Mouse (Mus musculus) thymus, adult 2 months (tissue): Measurements from ENCODE around the gene Pygm. TPM values are rescaled to one million over a fixed set of nuclear protein-coding genes. Genes with fewer than 3 reads are reported as not detected.

Source experiments
- DNase-seq: peaks from one replicate; pipeline ENCODE4 v3.0.0; 2021
- H3K27ac ChIP-seq: fragments of 200-500 bp; 2 replicates; pipeline ENCODE4 v1.5.1; 2012; ENCODE audit warnings: low read length, control low read depth; ENCODE audit not compliant: control insufficient read depth, insufficient read depth
- H3K27me3 ChIP-seq: fragments of 200-500 bp; 2 replicates; pipeline ENCODE4 v1.6.1; 2012; ENCODE audit warnings: mild to moderate bottlenecking, low read length, moderate library complexity, mixed read lengths; ENCODE audit not compliant: control insufficient read depth, insufficient read depth
- H3K36me3 ChIP-seq: fragments of 200-500 bp; 2 replicates; pipeline ENCODE4 v1.6.1; 2012; ENCODE audit warnings: mild to moderate bottlenecking, low read length, moderate library complexity; ENCODE audit not compliant: control insufficient read depth, insufficient read depth
- H3K4me1 ChIP-seq: fragments of 200-500 bp; replicated peaks from 2 replicates; pipeline ENCODE4 v1.6.1; 2012; ENCODE audit warnings: low read length; ENCODE audit not compliant: control insufficient read depth, insufficient read depth
- H3K4me3 ChIP-seq: fragments of 200-500 bp; 2 replicates; pipeline ENCODE4 v1.5.1; 2012; ENCODE audit warnings: mild to moderate bottlenecking, low read length, control low read depth, moderate library complexity; ENCODE audit not compliant: control insufficient read depth, insufficient read depth
- CTCF ChIP-seq: fragments of 200-500 bp; IDR thresholded peaks from 2 replicates; pipeline ENCODE4 v1.5.1; 2012; ENCODE audit warnings: mild to moderate bottlenecking, control low read depth, low read length, moderate library complexity, borderline replicate concordance; ENCODE audit not compliant: control insufficient read depth, poor library complexity, insufficient read depth; ENCODE audit errors: extremely low read depth
- POLR2A ChIP-seq: fragments of 200-500 bp; IDR thresholded peaks from 2 replicates; pipeline ENCODE4 v1.6.1; 2012; ENCODE audit warnings: mild to moderate bottlenecking, low read length, control low read depth, moderate library complexity; ENCODE audit not compliant: control insufficient read depth, poor library complexity, insufficient read depth; ENCODE audit errors: extremely low read depth
- WGBS: fragments of 180-500 bp; shearing (Covaris S2); methylation state at CpG from one replicate; pipeline ENCODE4 v1.1.7; 2018; 5-methylcytosine and 5-hydroxymethylcytosine counted together
- polyA plus RNA-seq: library from polyadenylated mRNA; depleted of rRNA; stranded (reverse); fragments of >200 nt; gene quantifications from 2 replicates; pipeline ENCODE4 v1.2.3, GENCODE M21; 2012

Gene Pygm
- polyA plus RNA-seq, 1 experiment = 41.6 TPM

DNA sequence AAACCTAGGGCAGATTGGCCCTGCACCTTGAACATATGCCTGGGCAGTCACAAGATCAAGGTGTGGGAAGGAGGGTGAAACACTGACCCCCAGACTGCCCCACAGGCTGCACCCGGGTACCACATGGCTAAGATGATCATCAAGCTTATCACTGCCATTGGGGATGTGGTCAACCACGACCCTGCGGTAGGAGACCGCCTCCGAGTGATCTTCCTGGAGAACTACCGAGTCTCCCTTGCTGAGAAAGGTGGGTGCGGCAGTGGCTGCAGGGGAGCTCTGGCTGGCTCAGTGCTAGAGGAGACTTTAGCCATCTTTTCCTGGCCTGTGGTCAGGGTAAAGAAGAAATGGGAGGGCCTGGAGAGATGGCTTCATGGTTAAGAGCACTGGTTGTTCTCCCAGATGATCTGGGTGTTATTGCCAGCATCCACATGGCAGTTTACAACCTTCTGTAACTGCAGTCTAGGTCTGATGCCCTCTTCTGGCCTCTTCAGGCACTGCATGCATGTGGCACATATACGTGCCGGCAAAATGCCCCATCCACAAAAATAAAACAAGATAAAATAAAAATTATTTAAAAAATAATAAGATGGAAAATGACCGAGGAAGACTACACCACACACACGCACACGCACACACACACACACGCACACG, 8.7 kb downstream of the Pygm start:
- no peak overlapping the region for H3K4me3 ChIP-seq
- H3K36me3 ChIP-seq = no peaks in the 10 kb centered on the region
- DNase-seq = no peak
- TF ChIP-seq POLR2A (no peak), CTCF (no peak)
- WGBS = 58% methylated on average over 14 of the region's 14 CpGs
- peaks cover 30% of the 10 kb centered on the region for H3K4me1 ChIP-seq
- H3K27ac ChIP-seq = no peak overlapping the region
- no peaks in the 10 kb centered on the region for H3K27me3 ChIP-seq

DNA sequence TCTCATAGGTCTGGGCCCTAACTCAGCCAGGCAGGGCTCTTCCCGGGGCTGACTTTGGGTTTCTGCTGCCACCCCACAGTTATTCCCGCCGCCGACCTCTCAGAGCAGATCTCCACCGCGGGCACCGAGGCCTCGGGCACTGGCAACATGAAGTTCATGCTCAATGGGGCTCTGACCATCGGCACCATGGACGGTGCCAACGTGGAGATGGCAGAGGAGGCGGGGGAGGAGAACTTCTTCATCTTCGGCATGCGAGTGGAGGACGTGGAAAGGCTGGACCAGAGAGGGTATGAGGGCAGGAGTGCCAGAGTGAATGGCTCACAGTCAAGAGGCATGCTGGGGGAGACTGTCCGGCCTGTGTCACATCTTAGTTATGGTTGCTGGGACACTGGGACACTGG, 9.4 kb downstream of the Pygm start:
- no peak for DNase-seq

DNA sequence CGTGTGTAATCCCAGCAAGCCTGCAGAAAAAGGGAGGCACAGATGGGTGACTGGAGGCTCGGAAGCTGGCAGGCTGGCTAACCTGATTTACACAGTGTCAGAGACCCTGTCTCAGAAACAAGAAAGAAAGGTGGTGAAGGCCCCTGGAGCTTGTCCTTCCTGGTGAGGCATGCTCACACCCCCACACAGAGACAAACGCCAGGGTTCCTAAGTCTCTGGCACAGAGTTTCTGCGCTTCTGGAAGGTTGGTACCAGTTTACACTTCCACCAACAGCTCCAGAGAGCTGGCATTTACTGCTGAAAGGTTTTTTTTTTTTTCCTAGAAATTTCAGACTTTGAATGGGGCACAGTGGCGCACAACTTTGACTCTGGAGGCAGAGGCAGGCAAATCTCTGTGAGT, 12.0 kb downstream of the Pygm start:
- DNase-seq = no peak
- TF ChIP-seq CTCF (no peak), POLR2A (no peak)
- 99% methylated on average over 5 of the region's 5 CpGs for WGBS
- Histone ChIP-seq H3K4me3 (no peak overlapping the region), H3K36me3 (no peaks in the 10 kb centered on the region), H3K27ac (no peak overlapping the region), H3K27me3 (no peaks in the 10 kb centered on the region), H3K4me1 (peaks cover 26% of the 10 kb centered on the region)

More for the DNA sequence above, 9.4 kb downstream of the Pygm start:
- WGBS = 94% methylated on average over 16 of the region's 16 CpGs
- H3K4me3 ChIP-seq = no peak overlapping the region
- no peaks in the 10 kb centered on the region for H3K27me3 ChIP-seq
- no peak overlapping the region for H3K27ac ChIP-seq
- H3K36me3 ChIP-seq = no peaks in the 10 kb centered on the region
- H3K4me1 ChIP-seq = peaks cover 31% of the 10 kb centered on the region
- TF ChIP-seq CTCF (no peak), POLR2A (no peak)

DNA sequence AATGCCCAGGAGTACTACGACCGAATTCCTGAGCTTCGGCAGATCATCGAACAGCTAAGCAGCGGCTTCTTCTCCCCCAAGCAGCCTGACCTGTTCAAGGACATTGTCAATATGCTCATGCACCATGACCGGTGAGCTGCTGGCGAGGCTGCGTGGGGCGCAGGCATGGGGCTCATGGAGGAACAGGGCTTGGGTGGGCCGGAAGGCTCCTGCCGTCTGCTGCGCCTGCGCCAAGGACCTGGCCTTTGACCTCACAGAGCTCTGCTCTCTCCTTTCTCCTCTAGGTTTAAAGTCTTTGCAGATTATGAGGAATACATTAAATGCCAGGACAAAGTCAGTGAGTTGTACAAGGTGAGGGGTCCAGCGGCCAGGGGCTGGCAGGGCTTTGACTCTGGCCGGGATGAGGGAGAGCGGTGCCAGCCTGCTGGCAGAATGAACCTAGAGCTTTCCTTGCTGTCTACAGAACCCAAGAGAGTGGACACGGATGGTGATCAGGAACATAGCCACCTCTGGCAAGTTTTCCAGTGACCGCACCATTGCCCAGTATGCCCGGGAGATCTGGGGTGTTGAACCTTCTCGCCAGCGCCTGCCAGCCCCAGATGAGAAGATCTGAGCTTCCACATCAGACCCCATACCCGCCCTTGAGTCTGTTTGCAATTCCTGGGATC, 13.5 kb downstream of the Pygm start:
- Histone ChIP-seq H3K4me1 (peaks cover 36% of the 10 kb centered on the region), H3K36me3 (no peaks in the 10 kb centered on the region), H3K27ac (peak overlapping the region; percentile 84), H3K4me3 (peak overlapping the region; percentile 25), H3K27me3 (no peaks in the 10 kb centered on the region)
- TF ChIP-seq POLR2A (no peak), CTCF (no peak)
- DNase-seq = no peak
- WGBS = 81% methylated on average over 22 of the region's 22 CpGs

DNA sequence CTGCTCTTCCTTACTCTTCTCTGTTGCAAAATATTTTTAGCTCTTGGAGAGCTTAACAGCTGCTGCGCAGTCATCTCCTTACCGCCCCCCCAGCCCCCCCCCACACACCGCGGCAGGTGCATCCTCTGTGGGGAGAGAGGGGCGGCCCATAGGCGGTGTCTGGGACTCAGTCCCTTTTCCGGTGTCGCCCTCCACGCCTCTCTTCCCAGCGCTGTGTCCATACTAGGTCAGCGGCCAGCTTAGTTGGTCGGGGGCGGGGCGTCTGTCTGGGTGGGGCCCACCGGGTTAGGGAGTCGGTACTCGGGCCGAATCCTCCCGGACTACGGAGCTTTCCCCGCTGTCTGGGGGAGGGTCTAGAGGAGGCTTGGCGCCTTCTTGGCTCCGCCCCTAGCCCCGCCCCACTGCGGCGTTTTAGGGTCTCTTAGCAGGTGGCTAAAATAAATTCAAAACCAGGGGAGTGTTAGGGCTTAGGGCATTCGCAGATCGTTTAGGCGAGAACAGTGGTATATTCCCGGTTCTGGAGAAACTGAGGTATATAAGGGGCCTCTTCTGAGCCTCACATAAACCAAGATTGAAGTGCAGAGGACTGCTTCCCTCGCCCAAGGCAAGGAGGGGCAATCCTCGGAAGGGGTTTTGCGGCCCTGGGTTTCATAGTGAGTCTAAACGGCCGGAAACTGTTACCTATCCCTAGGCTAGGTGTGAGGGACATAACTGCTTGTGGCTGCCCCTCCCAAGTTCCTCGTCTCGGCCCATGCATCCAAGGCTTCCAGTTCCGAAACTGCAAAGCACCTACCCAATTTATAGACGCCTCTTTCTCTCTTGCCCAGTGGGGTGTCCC, 14.5 kb downstream of the Pygm start:
- peaks cover 36% of the 10 kb centered on the region for H3K4me1 ChIP-seq
- peak overlapping the region; percentile 99 for H3K27ac ChIP-seq
- no peaks in the 10 kb centered on the region for H3K27me3 ChIP-seq
- peak overlapping the region; percentile 81 for H3K4me3 ChIP-seq
- TF ChIP-seq POLR2A (no peak), CTCF (no peak)
- 1% methylated on average over 38 of the region's 39 CpGs for WGBS
- H3K36me3 ChIP-seq = 0 out of 2 replicates have a peak, but pooled peaks cover 2% of the 10 kb centered on the region
- DNase-seq = peak; percentile 93

DNA sequence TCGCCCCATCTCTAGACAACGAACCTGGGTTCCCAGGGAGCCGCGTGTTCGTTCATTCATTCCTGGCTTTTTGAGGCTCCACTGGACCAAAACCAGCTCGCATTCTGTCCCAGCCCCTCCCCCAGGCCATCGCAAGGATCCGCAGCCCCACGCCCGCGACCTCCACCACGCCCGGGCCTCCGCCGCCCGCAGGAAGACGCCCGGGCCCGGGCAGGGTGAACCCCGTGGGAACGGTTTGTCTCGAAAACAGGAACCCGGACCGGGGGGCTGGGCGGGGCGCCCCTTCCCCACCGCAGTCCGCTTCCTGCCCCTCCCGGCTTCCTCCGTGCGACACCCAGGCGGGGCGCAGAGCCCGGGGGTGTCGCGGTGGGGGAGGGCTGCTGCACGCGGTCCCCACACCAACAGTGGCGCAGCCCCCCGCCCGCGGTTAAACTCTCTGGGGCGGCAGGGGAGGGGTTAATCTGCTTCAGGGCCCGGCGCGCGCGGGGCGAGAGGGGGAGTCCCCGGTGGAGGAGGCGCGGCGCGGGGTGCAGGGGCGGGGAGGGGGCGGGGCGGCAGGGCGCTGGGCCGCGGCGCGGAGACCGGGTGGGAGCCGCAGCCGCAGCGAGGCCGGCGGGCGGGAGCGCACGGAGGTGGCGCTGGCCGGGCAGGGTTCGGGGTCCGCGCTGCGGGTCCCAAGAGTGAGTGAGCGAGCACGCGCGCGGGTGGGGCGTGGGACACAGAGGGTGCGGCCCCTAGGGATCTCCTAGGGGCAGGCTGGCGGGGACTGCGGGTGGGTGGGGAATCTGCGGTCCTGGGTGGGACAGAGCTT, 15.3 kb downstream of the Pygm start, which contains the start of gene Rasgrp2:
Gene Rasgrp2, plus strand, starts transcription at position 56 of the 811 bp plus-strand sequence.
- peak within 1 kb of the TSS; percentile 81 for H3K4me3 ChIP-seq
- H3K36me3 ChIP-seq = 0 out of 2 replicates have a peak, but pooled peaks cover 4% of the 10 kb centered on the region
- H3K27ac ChIP-seq = peak within 1 kb of the TSS; percentile 99
- peak; percentile 97 for DNase-seq
- no peaks in the 10 kb centered on the region for H3K27me3 ChIP-seq
- TF ChIP-seq POLR2A = peak; percentile 94
- peak; percentile 39; the same call in 1 of the 2 replicates for TF ChIP-seq CTCF
- peaks cover 36% of the 10 kb centered on the region for H3K4me1 ChIP-seq
- under 1% methylated on average over 79 of the region's 87 CpGs for WGBS
